Mouse (Mus musculus) midbrain, embryonic 15.5 days (tissue): ENCODE data around the gene Glt8d1. TPM values are rescaled to one million over a fixed set of nuclear protein-coding genes. Genes with fewer than 3 reads are reported as not detected.

Source experiments
- ATAC-seq: fragments of 200-750 bp; cut with Nextera tagmentation; replicated peaks from 2 replicates; pipeline ENCODE4 v1.8.0; 2017; ENCODE audit warnings: moderate TSS enrichment
- H3K27ac ChIP-seq: fragments of 300-500 bp; sonication (generic); 2 replicates; pipeline ENCODE4 v1.5.1; 2015; ENCODE audit warnings: mild to moderate bottlenecking, inconsistent platforms
- H3K27me3 ChIP-seq: fragments of 300-500 bp; sonication (generic); replicated peaks from 2 replicates; pipeline ENCODE4 v1.6.1; 2015; ENCODE audit warnings: inconsistent platforms
- H3K36me3 ChIP-seq: fragments of 300-500 bp; sonication (generic); replicated peaks from 2 replicates; pipeline ENCODE4 v1.6.1; 2015; ENCODE audit warnings: inconsistent platforms
- H3K4me1 ChIP-seq: fragments of 300-500 bp; sonication (generic); 2 replicates; pipeline ENCODE4 v1.6.1; 2015; ENCODE audit warnings: inconsistent platforms
- H3K4me2 ChIP-seq: fragments of 300-500 bp; sonication (generic); 2 replicates; pipeline ENCODE4 v1.6.1; 2015; ENCODE audit warnings: inconsistent platforms, mild to moderate bottlenecking, moderate library complexity
- H3K4me3 ChIP-seq: fragments of 300-500 bp; sonication (generic); 2 replicates; pipeline ENCODE4 v1.5.1; 2015; ENCODE audit warnings: mild to moderate bottlenecking, inconsistent platforms
- H3K9ac ChIP-seq: fragments of 300-500 bp; sonication (generic); 2 replicates; pipeline ENCODE4 v1.6.1; 2015; ENCODE audit warnings: mild to moderate bottlenecking, inconsistent platforms
- H3K9me3 ChIP-seq: fragments of 300-500 bp; sonication (generic); 2 replicates; pipeline ENCODE4 v1.6.1; 2016; ENCODE audit warnings: inconsistent platforms
- WGBS: fragments of 180-500 bp; shearing (Covaris S2); methylation state at CpG from one replicate; pipeline ENCODE4 v1.1.7; 2015; ENCODE audit warnings: mixed read lengths; 5-methylcytosine and 5-hydroxymethylcytosine counted together
- polyA plus RNA-seq: library from polyadenylated mRNA; unstranded; fragments of >200 nt; fragmentation: Nextera tagmentation; extraction: Ambion mirVana; gene quantifications from 2 replicates; pipeline ENCODE4 v1.2.1, GENCODE M21; 2015

Gene Glt8d1
- 53.0 and 63.3 TPM in 2 replicates for polyA plus RNA-seq

- Histone ChIP-seq H3K4me1 (peaks cover 25% of the 10 kb centered on the region), H3K4me3 (peak within 1 kb of the TSS; percentile 83), H3K27me3 (no peaks in the 10 kb centered on the region), H3K9me3 (no peaks in the 10 kb centered on the region), H3K27ac (peak within 1 kb of the TSS; percentile 94), H3K9ac (peak within 1 kb of the TSS; percentile 94), H3K4me2 (peak within 1 kb of the TSS; percentile 71), H3K36me3 (peaks cover 9% of the 10 kb centered on the region; the same call in 1 of the 2 replicates)
- peak; percentile 96 for ATAC-seq
- WGBS: under 1% methylated on average over 81 of the region's 84 CpGs
These were observed at the start of gene Glt8d1, which contains the start of gene Spcs1 for GRCm38 (mm10) chr14:31001307-31002205. Gene Glt8d1, plus strand, starts transcription at chr14:31001400. Gene Spcs1, minus strand, starts transcription at chr14:31001672.

DNA sequence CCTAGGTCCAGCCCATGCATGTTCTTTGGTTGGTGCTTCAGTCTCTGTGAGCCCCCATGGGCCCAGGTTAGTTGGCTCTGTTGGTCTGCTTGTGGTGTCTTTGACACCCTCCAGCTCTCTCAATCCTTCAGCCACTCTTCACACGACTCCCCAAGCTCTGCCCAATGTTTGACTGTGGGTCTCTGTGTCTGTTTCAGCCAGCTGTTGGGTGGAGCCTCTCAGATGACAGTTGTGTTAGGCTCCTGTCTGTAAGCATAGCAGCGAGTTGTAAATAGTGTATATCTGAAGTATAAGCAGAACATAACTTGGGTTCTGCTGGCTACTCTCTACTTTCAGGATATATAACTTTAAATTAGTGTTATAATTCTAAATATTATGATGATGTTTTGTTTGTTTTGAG, 42.7 kb upstream of the Glt8d1 start:
- WGBS: 83% methylated on average over 2 of the region's 2 CpGs
- no peak overlapping the region for H3K27ac ChIP-seq
- no peak overlapping the region for H3K9ac ChIP-seq
- H3K36me3 ChIP-seq: peaks cover 16% of the 10 kb centered on the region; the same call in 1 of the 2 replicates
- H3K4me3 ChIP-seq: no peak overlapping the region
- H3K4me1 ChIP-seq: no peaks in the 10 kb centered on the region
- no peaks in the 10 kb centered on the region for H3K9me3 ChIP-seq
- no peak overlapping the region for H3K4me2 ChIP-seq
- H3K27me3 ChIP-seq: no peaks in the 10 kb centered on the region
- no peak for ATAC-seq

- Histone ChIP-seq H3K36me3 (peaks cover 16% of the 10 kb centered on the region; the same call in 1 of the 2 replicates), H3K27ac (no peak overlapping the region)
These were observed 42.2 kb upstream of the Glt8d1 start for GRCm38 (mm10) chr14:30959031-30959430.

DNA sequence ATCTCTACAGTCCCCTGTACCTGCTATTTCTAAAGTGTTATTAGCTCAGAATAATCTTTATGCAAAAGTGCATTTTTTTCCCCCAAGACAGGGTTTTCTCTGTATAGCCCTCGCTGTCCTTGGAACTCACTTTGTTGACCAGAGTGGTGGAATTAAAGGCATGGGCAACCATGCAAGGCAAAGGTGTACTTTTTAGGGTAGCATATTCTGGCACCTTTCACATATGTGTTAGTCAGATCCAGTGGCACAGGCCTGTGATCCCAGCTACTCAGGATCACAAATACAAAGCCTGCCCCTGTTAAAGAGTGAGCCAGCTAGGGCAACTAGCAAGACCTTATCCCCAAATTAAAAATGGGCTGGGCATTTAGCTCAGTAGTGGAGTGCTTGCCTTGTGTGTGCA, 40.8 kb upstream of the Glt8d1 start:
- no peak overlapping the region for H3K4me3 ChIP-seq
- no peak overlapping the region for H3K9ac ChIP-seq
- H3K27ac ChIP-seq: no peak overlapping the region
- peaks cover 17% of the 10 kb centered on the region; the same call in 1 of the 2 replicates for H3K36me3 ChIP-seq
- H3K4me2 ChIP-seq: no peak overlapping the region
- no peak for ATAC-seq
- H3K27me3 ChIP-seq: no peaks in the 10 kb centered on the region
- H3K9me3 ChIP-seq: no peaks in the 10 kb centered on the region
- 96% methylated on average over 1 of the region's 1 CpGs for WGBS
- no peaks in the 10 kb centered on the region for H3K4me1 ChIP-seq

More at GRCm38 (mm10) chr14:30959031-30959430, 42.2 kb upstream of the Glt8d1 start:
- Histone ChIP-seq H3K9ac (no peak overlapping the region), H3K9me3 (no peaks in the 10 kb centered on the region), H3K4me2 (no peak overlapping the region), H3K4me3 (no peak overlapping the region), H3K27me3 (no peaks in the 10 kb centered on the region), H3K4me1 (no peaks in the 10 kb centered on the region)
- no peak for ATAC-seq
- WGBS: 96% methylated on average over 4 of the region's 4 CpGs

GRCm38 (mm10) chr14:30974204-30974603, 27.0 kb upstream of the Glt8d1 start:
- 56% methylated on average over 6 of the region's 6 CpGs for WGBS
- Histone ChIP-seq H3K4me2 (no peak overlapping the region), H3K27me3 (no peaks in the 10 kb centered on the region), H3K9me3 (no peaks in the 10 kb centered on the region), H3K4me1 (no peaks in the 10 kb centered on the region), H3K9ac (no peak overlapping the region), H3K4me3 (no peak overlapping the region), H3K27ac (0 out of 2 replicates have a peak overlapping the region, but pooled peaks have one; percentile 34), H3K36me3 (peaks cover 32% of the 10 kb centered on the region)
- ATAC-seq: no peak

DNA sequence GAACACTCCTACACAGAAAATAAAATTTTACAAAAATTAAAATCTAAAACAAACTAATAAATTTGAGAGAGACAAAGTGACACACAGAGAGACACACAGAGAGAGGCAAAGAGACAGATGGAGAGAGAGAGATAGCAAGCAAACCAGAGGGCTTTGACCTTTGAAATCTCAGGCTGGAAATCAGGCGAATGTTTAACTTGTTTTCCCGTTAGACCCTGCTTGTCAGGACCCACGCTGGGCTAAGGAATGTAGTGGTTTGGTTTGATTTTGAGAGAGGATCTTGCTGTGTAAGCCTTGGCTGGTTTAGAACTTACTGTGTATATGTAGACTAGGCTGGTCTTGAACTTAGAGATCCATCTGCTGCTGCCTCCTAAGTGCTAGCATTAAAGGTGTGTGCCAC, 25.0 kb upstream of the Glt8d1 start:
- H3K27me3 ChIP-seq: no peaks in the 10 kb centered on the region
- WGBS: 89% methylated on average over 3 of the region's 3 CpGs
- H3K36me3 ChIP-seq: peaks cover 34% of the 10 kb centered on the region; the same call in 1 of the 2 replicates

DNA sequence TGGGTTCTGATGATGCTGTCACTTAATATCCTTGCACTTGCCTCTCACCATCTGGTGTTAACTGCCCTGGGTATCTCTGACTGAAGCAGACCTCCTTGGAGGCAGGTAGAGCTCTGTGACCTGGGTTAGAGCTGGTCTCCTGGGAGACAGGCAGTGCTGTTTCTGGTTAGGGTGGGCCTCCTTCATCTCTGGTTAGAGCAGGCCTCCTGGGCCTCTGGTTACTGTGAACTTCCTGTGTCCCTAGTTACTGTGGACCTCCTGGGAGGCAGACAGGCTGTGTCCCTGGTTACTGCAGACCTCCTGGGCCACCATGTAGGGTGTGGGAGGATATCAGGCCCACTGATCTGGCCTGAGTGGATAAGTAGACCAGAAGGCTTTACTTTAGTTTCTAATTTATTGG, 4.8 kb upstream of the Glt8d1 start:
- H3K9me3 ChIP-seq: no peaks in the 10 kb centered on the region
- ATAC-seq: no peak
- H3K4me2 ChIP-seq: no peak overlapping the region
- no peak overlapping the region for H3K4me3 ChIP-seq
- no peaks in the 10 kb centered on the region for H3K27me3 ChIP-seq
- no peak overlapping the region for H3K27ac ChIP-seq
- no peak overlapping the region for H3K9ac ChIP-seq
- peaks cover 14% of the 10 kb centered on the region for H3K4me1 ChIP-seq
- H3K36me3 ChIP-seq: 0 out of 2 replicates have a peak, but pooled peaks cover 9% of the 10 kb centered on the region

More for the DNA sequence above, 25.0 kb upstream of the Glt8d1 start:
- Histone ChIP-seq H3K4me1 (no peaks in the 10 kb centered on the region), H3K27ac (no peak overlapping the region), H3K4me3 (no peak overlapping the region), H3K9me3 (no peaks in the 10 kb centered on the region), H3K4me2 (no peak overlapping the region), H3K9ac (no peak overlapping the region)
- no peak for ATAC-seq

DNA sequence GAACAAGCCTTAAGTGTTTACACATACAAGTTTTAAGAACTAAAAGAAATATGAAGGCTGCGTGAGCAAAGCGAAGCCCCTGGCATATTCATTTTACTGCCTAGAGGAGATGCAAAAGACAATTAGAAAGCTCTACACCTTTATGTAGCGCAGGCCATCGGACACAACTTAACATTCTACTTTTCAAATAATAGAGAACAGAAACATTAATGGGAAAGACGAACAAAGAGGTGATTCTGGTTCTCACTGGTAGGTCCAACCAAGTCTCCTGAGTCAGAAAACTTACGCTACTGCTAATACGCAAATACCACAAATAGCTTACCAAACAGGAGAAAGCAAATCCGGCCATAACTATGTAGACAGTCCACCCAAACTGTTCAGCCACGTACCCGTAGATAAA, 844 bp upstream of the Glt8d1 start:
- H3K9me3 ChIP-seq: no peaks in the 10 kb centered on the region
- peaks cover 25% of the 10 kb centered on the region for H3K4me1 ChIP-seq
- H3K36me3 ChIP-seq: 0 out of 2 replicates have a peak, but pooled peaks cover 9% of the 10 kb centered on the region
- WGBS: 65% methylated on average over 10 of the region's 10 CpGs
- peak overlapping the region; percentile 83 for H3K4me3 ChIP-seq
- peak overlapping the region; percentile 94 for H3K9ac ChIP-seq
- H3K4me2 ChIP-seq: peak overlapping the region; percentile 71
- H3K27me3 ChIP-seq: no peaks in the 10 kb centered on the region
- H3K27ac ChIP-seq: 0 out of 2 replicates have a peak overlapping the region, but pooled peaks have one; percentile 94
- no peak for ATAC-seq

- under 1% methylated on average over 21 of the region's 21 CpGs for WGBS
- H3K4me2 ChIP-seq: peak overlapping the region; percentile 71
- no peak; the same call in 1 of the 2 replicates for ATAC-seq
- peak overlapping the region; percentile 94 for H3K27ac ChIP-seq
- H3K9me3 ChIP-seq: no peaks in the 10 kb centered on the region
- H3K36me3 ChIP-seq: 0 out of 2 replicates have a peak, but pooled peaks cover 9% of the 10 kb centered on the region
- peaks cover 25% of the 10 kb centered on the region for H3K4me1 ChIP-seq
- H3K27me3 ChIP-seq: no peaks in the 10 kb centered on the region
- H3K4me3 ChIP-seq: peak overlapping the region; percentile 83
- H3K9ac ChIP-seq: peak overlapping the region; percentile 94
These were observed 339 bp upstream of the Glt8d1 start for GRCm38 (mm10) chr14:31000816-31001306.

GRCm38 (mm10) chr14:31004527-31004926, 3.3 kb downstream of the Glt8d1 start:
- no peak for ATAC-seq
- Histone ChIP-seq H3K36me3 (peaks cover 15% of the 10 kb centered on the region), H3K9ac (no peak overlapping the region), H3K4me2 (no peak overlapping the region), H3K27ac (no peak overlapping the region), H3K9me3 (no peaks in the 10 kb centered on the region), H3K4me3 (no peak overlapping the region), H3K4me1 (peaks cover 22% of the 10 kb centered on the region), H3K27me3 (no peaks in the 10 kb centered on the region)
- WGBS: 90% methylated on average over 2 of the region's 2 CpGs

- Histone ChIP-seq H3K36me3 (peaks cover 32% of the 10 kb centered on the region), H3K4me3 (no peak overlapping the region), H3K9ac (no peak overlapping the region), H3K27me3 (no peaks in the 10 kb centered on the region), H3K27ac (no peak overlapping the region), H3K4me1 (peaks cover 11% of the 10 kb centered on the region), H3K4me2 (no peak overlapping the region), H3K9me3 (no peaks in the 10 kb centered on the region)
- WGBS: 94% methylated on average over 5 of the region's 5 CpGs
- ATAC-seq: no peak
These were observed 5.6 kb downstream of the Glt8d1 start for GRCm38 (mm10) chr14:31006779-31007178.

DNA sequence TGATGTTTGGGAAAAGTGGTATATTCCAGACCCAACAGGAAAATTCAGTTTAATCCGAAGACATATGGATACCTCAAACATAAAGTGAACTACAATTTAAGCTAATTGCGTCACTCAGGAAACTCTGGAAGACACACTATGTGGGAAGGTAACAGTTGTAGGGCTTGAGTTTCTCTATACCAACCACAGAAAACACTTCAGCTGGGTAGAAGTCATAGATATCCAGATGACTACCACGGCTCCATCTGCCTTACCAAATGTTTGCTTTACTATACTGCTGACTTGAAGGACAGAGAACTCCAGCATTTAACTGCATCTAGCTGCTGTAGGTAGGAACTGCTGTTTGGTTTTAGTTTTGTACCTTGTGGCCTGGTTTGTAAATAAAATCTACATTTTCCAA, 10.4 kb downstream of the Glt8d1 start:
- no peaks in the 10 kb centered on the region for H3K9me3 ChIP-seq
- H3K36me3 ChIP-seq: peaks cover 63% of the 10 kb centered on the region
- H3K4me2 ChIP-seq: no peak overlapping the region

More for the DNA sequence above, 10.4 kb downstream of the Glt8d1 start:
- no peak overlapping the region for H3K4me3 ChIP-seq
- H3K4me1 ChIP-seq: no peaks in the 10 kb centered on the region
- H3K27ac ChIP-seq: no peak overlapping the region
- 97% methylated on average over 3 of the region's 3 CpGs for WGBS
- ATAC-seq: no peak
- H3K27me3 ChIP-seq: no peaks in the 10 kb centered on the region
- no peak overlapping the region for H3K9ac ChIP-seq
